Mouse (Mus musculus): ENCODE results near the gene Pde11a. TPM values are rescaled to one million over a fixed set of nuclear protein-coding genes. Genes with fewer than 3 reads are reported as not detected.
A peak's percentile ranks its signal among the peaks of the same experiment; 100 is the strongest.

Gene Pde11a
- 0.29 and 0.36 TPM in 2 replicates for polyA plus RNA-seq (2014; fragmentation: Nextera tagmentation; extraction: Ambion mirVana)

DNA sequence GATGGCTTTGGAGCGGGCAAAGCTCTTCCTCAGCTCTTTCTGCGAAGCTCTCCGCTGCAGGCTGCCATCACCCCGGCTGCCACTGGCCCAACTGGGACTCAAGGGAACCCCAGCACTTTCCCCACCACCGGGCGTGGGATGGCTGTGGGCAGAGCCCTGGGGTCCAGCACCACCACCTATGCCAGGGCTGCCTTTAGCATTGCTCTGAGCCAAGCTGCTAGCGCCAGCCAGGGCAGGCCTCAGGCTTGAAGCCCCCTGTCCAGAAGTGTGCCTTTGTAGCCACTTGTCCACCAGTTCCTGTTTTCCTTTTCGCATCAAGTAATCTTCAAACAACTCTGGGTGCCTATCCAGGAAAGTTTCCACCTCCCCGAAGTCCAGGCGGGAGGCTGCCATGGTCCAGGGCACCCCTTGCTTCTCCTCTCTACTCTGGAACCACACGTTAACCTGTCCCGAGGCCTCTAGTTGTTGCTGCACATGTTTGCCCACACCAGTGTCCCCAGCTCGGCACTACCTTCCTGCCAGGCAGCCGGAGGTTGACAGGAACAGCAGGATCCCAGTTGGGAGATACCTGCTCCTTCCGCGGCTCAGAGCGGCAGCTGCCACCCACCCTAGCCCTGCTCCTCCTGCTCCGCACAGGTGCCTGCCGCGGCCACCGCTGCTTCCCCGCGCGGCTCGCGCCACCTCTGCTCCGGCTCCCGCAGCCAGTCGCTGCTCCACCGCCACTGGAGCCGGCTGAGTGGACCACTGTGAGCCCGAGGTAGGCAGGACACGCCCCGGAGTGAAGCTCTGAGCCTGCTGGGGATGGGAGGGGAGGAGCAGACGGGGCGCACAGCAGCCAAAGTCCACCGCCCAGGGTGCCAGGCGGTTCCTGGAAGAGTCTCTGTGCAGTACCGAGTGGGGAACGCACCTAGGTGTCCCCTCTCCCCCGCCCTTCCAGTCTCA, at the start of gene Pde11a:
Gene Pde11a (minus strand): TSS at position 560 of the 942 bp plus-strand sequence.
- H3K9ac ChIP-seq (ENCODE audit: low read depth, low read length) = peak within 1 kb of the TSS; percentile 12; the same call in 1 of the 2 replicates
- H3K4me3 ChIP-seq (ENCODE audit: low read depth, low read length) = peak within 1 kb of the TSS; percentile 42
- DNase-seq (ENCODE audit: low spot score) = peak; percentile 52
- no peaks in the 10 kb centered on the region for H3K36me3 ChIP-seq (ENCODE audit: control insufficient read depth, insufficient read depth, low read length)
- ATAC-seq (ENCODE audit: low FRiP score) = peak; percentile 70
- no peaks in the 10 kb centered on the region for H3K4me1 ChIP-seq (replicated peaks; ENCODE audit: control insufficient read depth, insufficient read depth, low read length)
- peak within 1 kb of the TSS; percentile 94 for H3K4me2 ChIP-seq (replicated peaks; ENCODE audit: low read depth, low read length)
- H3K27ac ChIP-seq (ENCODE audit: low read depth, low read length) = no peak within 1 kb of the TSS
- WGBS = 17% methylated on average over 41 of the region's 41 CpGs
- H3K9me3 ChIP-seq (ENCODE audit: control insufficient read depth, low read length) = no peaks in the 10 kb centered on the region
- no peaks in the 10 kb centered on the region for H3K27me3 ChIP-seq (ENCODE audit: control insufficient read depth, insufficient read depth, low read length)

- Histone ChIP-seq H3K9ac (ENCODE audit: low read depth, low read length) (no peak overlapping the region), H3K4me1 (replicated peaks; ENCODE audit: control insufficient read depth, insufficient read depth, low read length) (no peaks in the 10 kb centered on the region), H3K27me3 (ENCODE audit: control insufficient read depth, insufficient read depth, low read length) (no peaks in the 10 kb centered on the region), H3K4me3 (ENCODE audit: low read depth, low read length) (no peak overlapping the region), H3K9me3 (ENCODE audit: control insufficient read depth, low read length) (no peaks in the 10 kb centered on the region), H3K27ac (ENCODE audit: low read depth, low read length) (no peak overlapping the region), H3K4me2 (replicated peaks; ENCODE audit: low read depth, low read length) (no peak overlapping the region), H3K36me3 (ENCODE audit: control insufficient read depth, insufficient read depth, low read length) (no peaks in the 10 kb centered on the region)
- no peak for ATAC-seq (ENCODE audit: low FRiP score)
- no peak for DNase-seq (ENCODE audit: low spot score)
Observed at GRCm38 (mm10) chr2:76386531-76386930, 48.0 kb upstream of the Pde11a start.

- no peaks in the 10 kb centered on the region for H3K9me3 ChIP-seq (ENCODE audit: control insufficient read depth, low read length)
- no peak overlapping the region for H3K9ac ChIP-seq (ENCODE audit: low read depth, low read length)
- peaks cover 7% of the 10 kb centered on the region; the same call in 1 of the 2 replicates for H3K36me3 ChIP-seq (ENCODE audit: control insufficient read depth, insufficient read depth, low read length)
- no peak overlapping the region for H3K4me2 ChIP-seq (replicated peaks; ENCODE audit: low read depth, low read length)
- no peak overlapping the region for H3K4me3 ChIP-seq (ENCODE audit: low read depth, low read length)
- H3K4me1 ChIP-seq (replicated peaks; ENCODE audit: control insufficient read depth, insufficient read depth, low read length) = no peaks in the 10 kb centered on the region
- 98% methylated on average over 19 of the region's 19 CpGs for WGBS
- ATAC-seq (ENCODE audit: low FRiP score) (no peak), DNase-seq (ENCODE audit: low spot score) (no peak)
- H3K27me3 ChIP-seq (ENCODE audit: control insufficient read depth, insufficient read depth, low read length) = no peaks in the 10 kb centered on the region
- no peak overlapping the region for H3K27ac ChIP-seq (ENCODE audit: low read depth, low read length)
Observed at GRCm38 (mm10) chr2:76378646-76379045, 40.1 kb upstream of the Pde11a start.

- DNase-seq (ENCODE audit: low spot score) = no peak
- Histone ChIP-seq H3K4me1 (replicated peaks; ENCODE audit: control insufficient read depth, insufficient read depth, low read length) (0 out of 2 replicates have a peak, but pooled peaks cover 2% of the 10 kb centered on the region), H3K9me3 (ENCODE audit: control insufficient read depth, low read length) (no peaks in the 10 kb centered on the region), H3K4me2 (replicated peaks; ENCODE audit: low read depth, low read length) (no peak overlapping the region), H3K4me3 (ENCODE audit: low read depth, low read length) (no peak overlapping the region), H3K36me3 (ENCODE audit: control insufficient read depth, insufficient read depth, low read length) (peaks cover 7% of the 10 kb centered on the region; the same call in 1 of the 2 replicates), H3K9ac (ENCODE audit: low read depth, low read length) (no peak overlapping the region), H3K27me3 (ENCODE audit: control insufficient read depth, insufficient read depth, low read length) (no peaks in the 10 kb centered on the region), H3K27ac (ENCODE audit: low read depth, low read length) (no peak overlapping the region)
- 93% methylated on average over 6 of the region's 6 CpGs for WGBS
- no peak for ATAC-seq (ENCODE audit: low FRiP score)
Observed at GRCm38 (mm10) chr2:76374544-76375206, 36.1 kb upstream of the Pde11a start.

- H3K36me3 ChIP-seq (ENCODE audit: control insufficient read depth, insufficient read depth, low read length) = peaks cover 3% of the 10 kb centered on the region; the same call in 1 of the 2 replicates
- WGBS = 92% methylated on average over 4 of the region's 4 CpGs
- DNase-seq (ENCODE audit: low spot score) (no peak), ATAC-seq (ENCODE audit: low FRiP score) (no peak)
- H3K9ac ChIP-seq (ENCODE audit: low read depth, low read length) = no peak overlapping the region
- H3K4me2 ChIP-seq (replicated peaks; ENCODE audit: low read depth, low read length) = no peak overlapping the region
- H3K4me3 ChIP-seq (ENCODE audit: low read depth, low read length) = no peak overlapping the region
- H3K27me3 ChIP-seq (ENCODE audit: control insufficient read depth, insufficient read depth, low read length) = no peaks in the 10 kb centered on the region
- no peaks in the 10 kb centered on the region for H3K9me3 ChIP-seq (ENCODE audit: control insufficient read depth, low read length)
- H3K4me1 ChIP-seq (replicated peaks; ENCODE audit: control insufficient read depth, insufficient read depth, low read length) = 0 out of 2 replicates have a peak, but pooled peaks cover 2% of the 10 kb centered on the region
- no peak overlapping the region for H3K27ac ChIP-seq (ENCODE audit: low read depth, low read length)
Observed at GRCm38 (mm10) chr2:76372244-76372643, 33.7 kb upstream of the Pde11a start.

- DNase-seq (ENCODE audit: low spot score) (no peak), ATAC-seq (ENCODE audit: low FRiP score) (no peak)
- Histone ChIP-seq H3K27me3 (ENCODE audit: control insufficient read depth, insufficient read depth, low read length) (no peaks in the 10 kb centered on the region), H3K27ac (ENCODE audit: low read depth, low read length) (no peak overlapping the region), H3K36me3 (ENCODE audit: control insufficient read depth, insufficient read depth, low read length) (peaks cover 3% of the 10 kb centered on the region; the same call in 1 of the 2 replicates), H3K4me3 (ENCODE audit: low read depth, low read length) (peak overlapping the region; percentile 95), H3K4me2 (replicated peaks; ENCODE audit: low read depth, low read length) (peak overlapping the region; percentile 86), H3K4me1 (replicated peaks; ENCODE audit: control insufficient read depth, insufficient read depth, low read length) (0 out of 2 replicates have a peak, but pooled peaks cover 2% of the 10 kb centered on the region), H3K9ac (ENCODE audit: low read depth, low read length) (peak overlapping the region; percentile 93), H3K9me3 (ENCODE audit: control insufficient read depth, low read length) (no peaks in the 10 kb centered on the region)
- WGBS = 3% methylated on average over 7 of the region's 7 CpGs
Observed at GRCm38 (mm10) chr2:76370656-76370922, 32.0 kb upstream of the Pde11a start.

DNA sequence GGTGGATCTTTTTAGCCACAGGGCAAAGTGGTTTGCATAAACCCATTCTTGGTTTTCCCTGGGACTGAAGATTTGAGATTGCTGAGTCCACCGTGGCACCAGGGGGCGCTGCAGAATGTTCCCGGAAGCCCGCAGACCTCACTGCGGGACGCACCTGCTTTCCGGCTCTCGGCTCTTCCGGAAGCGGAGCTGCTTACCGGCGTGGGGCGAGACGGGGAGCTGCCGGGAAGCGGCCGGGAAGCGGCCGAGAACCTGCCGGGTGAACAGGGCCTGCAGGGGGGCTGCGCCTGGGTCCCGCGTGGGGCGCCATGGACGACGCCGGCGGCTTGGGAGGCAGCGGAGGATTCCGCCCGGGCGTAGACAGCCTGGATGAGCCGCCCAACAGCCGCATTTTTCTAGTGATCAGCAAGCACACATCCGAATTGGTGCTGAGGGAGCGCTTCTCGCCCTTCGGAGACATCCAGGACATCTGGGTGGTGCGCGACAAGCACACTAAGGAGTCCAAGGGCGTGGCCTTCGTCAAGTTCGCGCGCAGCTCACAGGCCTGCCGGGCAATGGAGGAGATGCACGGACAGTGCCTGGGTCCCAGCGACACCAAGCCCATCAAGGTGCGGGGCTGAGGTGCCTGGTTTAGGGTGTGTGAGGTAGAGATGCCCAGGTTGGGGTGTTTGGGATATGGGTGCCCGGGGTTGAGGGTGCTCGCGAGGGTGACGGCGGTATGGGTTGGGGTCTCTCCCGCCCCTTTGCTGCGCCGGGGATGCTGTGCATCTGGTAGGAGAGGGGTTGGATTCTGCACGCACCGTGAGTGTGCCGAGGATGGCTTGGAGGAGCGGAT, 31.5 kb upstream of the Pde11a start, which contains the start of gene Rbm45:
Gene Rbm45 (plus strand): TSS at position 164 of the 835 bp plus-strand sequence.
- H3K9me3 ChIP-seq (ENCODE audit: control insufficient read depth, low read length) = no peaks in the 10 kb centered on the region
- H3K4me2 ChIP-seq (replicated peaks; ENCODE audit: low read depth, low read length) = peak within 1 kb of the TSS; percentile 86
- peak within 1 kb of the TSS; percentile 68; the same call in 1 of the 2 replicates for H3K27ac ChIP-seq (ENCODE audit: low read depth, low read length)
- DNase-seq (ENCODE audit: low spot score) (peak; percentile 95), ATAC-seq (ENCODE audit: low FRiP score) (peak; percentile 92)
- H3K4me3 ChIP-seq (ENCODE audit: low read depth, low read length) = peak within 1 kb of the TSS; percentile 95
- WGBS = under 1% methylated on average over 52 of the region's 61 CpGs
- 0 out of 2 replicates have a peak, but pooled peaks cover 2% of the 10 kb centered on the region for H3K4me1 ChIP-seq (replicated peaks; ENCODE audit: control insufficient read depth, insufficient read depth, low read length)
- H3K27me3 ChIP-seq (ENCODE audit: control insufficient read depth, insufficient read depth, low read length) = no peaks in the 10 kb centered on the region
- peaks cover 3% of the 10 kb centered on the region; the same call in 1 of the 2 replicates for H3K36me3 ChIP-seq (ENCODE audit: control insufficient read depth, insufficient read depth, low read length)
- peak within 1 kb of the TSS; percentile 93 for H3K9ac ChIP-seq (ENCODE audit: low read depth, low read length)

Data from hindbrain, embryonic 11.5 days (tissue).